Mouse (Mus musculus): ENCODE measurements around the gene Dpf3. TPM values are rescaled to one million over a fixed set of nuclear protein-coding genes. Genes with fewer than 3 reads are reported as not detected.

Gene Dpf3
- polyA plus RNA-seq, 1 experiment from 2014 or later = 6.7 TPM

- 0 out of 2 replicates have a peak overlapping the region, but pooled peaks have one; percentile 87 for H3K27ac ChIP-seq (replicated peaks)
- no peak for ATAC-seq (ENCODE audit: insufficient read depth)
- under 1% methylated on average over 53 of the region's 53 CpGs for WGBS (ENCODE audit: insufficient replicate concordance)
- peaks cover 50% of the 10 kb centered on the region for H3K27me3 ChIP-seq
- peak overlapping the region; percentile 97 for H3K4me2 ChIP-seq
- H3K9ac ChIP-seq = peak overlapping the region; percentile 80
- no peaks in the 10 kb centered on the region for H3K9me3 ChIP-seq (replicated peaks)
- H3K4me3 ChIP-seq (replicated peaks) = peak overlapping the region; percentile 79
- peaks cover 61% of the 10 kb centered on the region for H3K4me1 ChIP-seq (replicated peaks)
- no peaks in the 10 kb centered on the region for H3K36me3 ChIP-seq (replicated peaks)
Observed at GRCm38 (mm10) chr12:83485911-83486670, 1.4 kb downstream of the Dpf3 start.

DNA sequence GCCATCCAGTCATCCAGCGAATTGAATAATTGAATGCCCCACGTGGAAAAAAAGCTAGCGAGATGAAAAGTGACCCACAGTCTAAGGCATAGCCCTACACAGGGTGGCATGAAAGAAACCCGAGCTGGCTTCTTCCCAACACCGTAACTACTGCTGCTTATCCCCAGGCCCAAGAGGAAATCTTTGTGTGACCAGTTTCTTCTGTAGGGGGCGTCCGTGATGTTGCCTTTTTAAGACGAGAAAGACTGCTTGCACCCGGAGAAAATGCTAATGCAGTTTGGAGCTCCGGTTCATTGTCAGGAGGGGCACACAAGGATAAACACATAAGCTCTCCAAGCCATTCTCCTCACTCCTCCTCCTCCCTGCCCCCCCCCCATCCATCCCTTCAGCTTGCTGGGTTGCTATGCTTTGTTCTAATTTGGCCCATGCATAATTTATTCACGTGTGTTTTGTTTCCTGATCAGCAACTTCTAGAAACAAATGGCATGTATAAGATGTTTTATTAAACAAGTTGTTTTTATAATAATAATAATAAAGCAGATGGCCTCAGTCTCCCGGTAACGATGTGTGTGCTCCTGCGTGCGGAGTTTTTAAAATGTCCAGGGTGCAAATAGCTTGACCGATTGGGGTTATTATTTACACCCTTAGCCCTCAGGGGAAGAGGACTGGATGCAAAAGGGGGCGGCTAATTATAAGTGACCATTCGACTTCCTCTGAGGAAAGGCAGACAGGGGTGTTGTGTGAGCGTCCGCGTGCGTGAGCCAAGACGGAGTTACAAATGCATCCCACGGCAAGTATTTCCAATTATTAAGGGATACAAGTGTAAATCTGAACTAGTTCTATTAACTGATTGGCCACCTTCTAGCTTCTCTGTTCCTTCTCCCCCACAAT is 2.4 kb downstream of the Dpf3 start:
- H3K4me2 ChIP-seq = peak overlapping the region; percentile 97
- whole genome bisulfite sequencing (ENCODE audit: insufficient replicate concordance) = 4% methylated on average over 24 of the region's 24 CpGs
- peak overlapping the region; percentile 79 for H3K4me3 ChIP-seq (replicated peaks)
- no peaks in the 10 kb centered on the region for H3K36me3 ChIP-seq (replicated peaks)
- H3K27ac ChIP-seq (replicated peaks) = no peak overlapping the region
- no peak for ATAC-seq (ENCODE audit: insufficient read depth)
- peaks cover 68% of the 10 kb centered on the region for H3K4me1 ChIP-seq (replicated peaks)
- H3K27me3 ChIP-seq = peaks cover 50% of the 10 kb centered on the region
- H3K9ac ChIP-seq = peak overlapping the region; percentile 80; the same call in 1 of the 2 replicates
- no peaks in the 10 kb centered on the region for H3K9me3 ChIP-seq (replicated peaks)

- no peak overlapping the region for H3K4me3 ChIP-seq (replicated peaks)
- no peak overlapping the region for H3K9ac ChIP-seq
- H3K36me3 ChIP-seq (replicated peaks) = no peaks in the 10 kb centered on the region
- peaks cover 44% of the 10 kb centered on the region for H3K27me3 ChIP-seq
- peaks cover 71% of the 10 kb centered on the region for H3K4me1 ChIP-seq (replicated peaks)
- ATAC-seq (ENCODE audit: insufficient read depth) = no peak
- no peak overlapping the region for H3K4me2 ChIP-seq
- 59% methylated on average over 5 of the region's 5 CpGs for WGBS (ENCODE audit: insufficient replicate concordance)
- no peak overlapping the region for H3K27ac ChIP-seq (replicated peaks)
- H3K9me3 ChIP-seq (replicated peaks) = no peaks in the 10 kb centered on the region
Observed at GRCm38 (mm10) chr12:83483653-83484052, 3.9 kb downstream of the Dpf3 start.

GRCm38 (mm10) chr12:83481439-83481838 is 6.1 kb downstream of the Dpf3 start:
- H3K9me3 ChIP-seq (replicated peaks) = no peaks in the 10 kb centered on the region
- H3K9ac ChIP-seq = no peak overlapping the region
- H3K36me3 ChIP-seq (replicated peaks) = no peaks in the 10 kb centered on the region
- no peak overlapping the region for H3K4me3 ChIP-seq (replicated peaks)
- peaks cover 29% of the 10 kb centered on the region for H3K27me3 ChIP-seq
- ATAC-seq (ENCODE audit: insufficient read depth) = no peak
- H3K4me2 ChIP-seq = no peak overlapping the region
- WGBS (ENCODE audit: insufficient replicate concordance) = 72% methylated on average over 4 of the region's 4 CpGs
- H3K27ac ChIP-seq (replicated peaks) = no peak overlapping the region
- peaks cover 62% of the 10 kb centered on the region for H3K4me1 ChIP-seq (replicated peaks)

DNA sequence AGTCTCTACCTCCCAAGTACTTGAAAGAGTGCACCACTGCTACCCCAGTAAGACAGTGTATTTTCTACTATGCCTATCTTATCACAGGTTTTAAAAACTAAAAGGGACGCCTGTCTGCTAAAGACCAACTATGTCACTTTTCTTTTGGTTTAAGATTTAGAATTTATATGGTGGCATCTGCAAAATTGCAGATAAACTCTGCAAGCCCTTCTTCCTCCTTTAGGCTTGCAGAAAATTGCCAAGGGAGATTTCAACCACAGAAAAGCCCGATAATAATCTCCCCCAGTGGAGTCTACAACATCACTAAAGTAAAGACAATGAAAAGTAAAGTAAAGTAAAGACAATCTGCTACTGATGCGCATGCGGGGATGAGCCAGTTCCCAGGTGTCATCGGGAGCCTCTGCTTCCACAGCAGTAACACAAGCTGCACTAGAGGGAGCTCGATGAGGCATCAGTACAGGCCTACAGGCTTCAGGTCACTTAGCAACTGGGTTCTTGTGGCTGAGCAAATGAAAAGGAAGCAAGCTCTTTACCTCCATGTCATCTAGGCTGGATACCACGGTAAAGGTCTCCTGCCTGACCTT is 7.6 kb downstream of the Dpf3 start:
- ATAC-seq (ENCODE audit: insufficient read depth) = no peak
- WGBS (ENCODE audit: insufficient replicate concordance) = 48% methylated on average over 7 of the region's 7 CpGs
- H3K4me1 ChIP-seq (replicated peaks) = peaks cover 47% of the 10 kb centered on the region
- H3K9ac ChIP-seq = no peak overlapping the region
- H3K9me3 ChIP-seq (replicated peaks) = no peaks in the 10 kb centered on the region
- no peaks in the 10 kb centered on the region for H3K36me3 ChIP-seq (replicated peaks)
- no peak overlapping the region for H3K4me3 ChIP-seq (replicated peaks)
- H3K27me3 ChIP-seq = peaks cover 13% of the 10 kb centered on the region
- no peak overlapping the region for H3K27ac ChIP-seq (replicated peaks)
- H3K4me2 ChIP-seq = no peak overlapping the region

GRCm38 (mm10) chr12:83479140-83479539 is 8.4 kb downstream of the Dpf3 start:
- H3K4me1 ChIP-seq (replicated peaks) = peaks cover 40% of the 10 kb centered on the region
- H3K9me3 ChIP-seq (replicated peaks) = no peaks in the 10 kb centered on the region
- peak; percentile 72 for ATAC-seq (ENCODE audit: insufficient read depth)
- no peak overlapping the region for H3K9ac ChIP-seq
- H3K27me3 ChIP-seq = peaks cover 7% of the 10 kb centered on the region
- no peak overlapping the region for H3K4me3 ChIP-seq (replicated peaks)
- H3K36me3 ChIP-seq (replicated peaks) = no peaks in the 10 kb centered on the region
- 76% methylated on average over 1 of the region's 1 CpGs for WGBS (ENCODE audit: insufficient replicate concordance)
- no peak overlapping the region for H3K27ac ChIP-seq (replicated peaks)
- H3K4me2 ChIP-seq = no peak overlapping the region

- Histone ChIP-seq H3K27ac (replicated peaks) (no peak overlapping the region), H3K4me1 (replicated peaks) (peaks cover 35% of the 10 kb centered on the region), H3K36me3 (replicated peaks) (no peaks in the 10 kb centered on the region), H3K9me3 (replicated peaks) (no peaks in the 10 kb centered on the region), H3K27me3 (peaks cover 15% of the 10 kb centered on the region; the same call in 1 of the 2 replicates), H3K4me2 (no peak overlapping the region), H3K4me3 (replicated peaks) (no peak overlapping the region), H3K9ac (no peak overlapping the region)
- 84% methylated on average over 10 of the region's 10 CpGs for WGBS (ENCODE audit: insufficient replicate concordance)
- ATAC-seq (ENCODE audit: insufficient read depth) = no peak
Observed at GRCm38 (mm10) chr12:83476277-83476676, 11.2 kb downstream of the Dpf3 start.

DNA sequence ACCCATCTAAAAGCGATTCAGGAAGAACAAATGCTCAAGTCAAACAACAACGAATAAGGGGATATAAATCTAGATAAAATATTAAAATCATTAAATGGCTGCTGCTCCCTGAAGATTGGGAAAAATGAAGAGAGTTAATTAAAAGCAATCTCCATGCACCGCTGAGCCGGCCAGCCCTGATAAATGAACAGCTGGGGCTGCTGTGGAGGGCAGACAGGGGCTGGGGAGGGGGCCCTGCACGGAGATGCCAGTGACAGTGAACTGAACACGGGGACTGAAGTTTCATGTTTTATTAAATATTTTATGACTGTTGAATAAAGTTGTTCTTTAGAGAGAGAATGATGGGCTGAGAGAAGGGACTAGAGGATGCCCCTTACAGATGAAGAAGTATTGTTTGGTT is 12.1 kb downstream of the Dpf3 start:
- Histone ChIP-seq H3K4me1 (replicated peaks) (peaks cover 29% of the 10 kb centered on the region), H3K4me2 (no peak overlapping the region), H3K27me3 (peaks cover 19% of the 10 kb centered on the region; the same call in 1 of the 2 replicates), H3K36me3 (replicated peaks) (no peaks in the 10 kb centered on the region), H3K4me3 (replicated peaks) (no peak overlapping the region), H3K27ac (replicated peaks) (no peak overlapping the region), H3K9me3 (replicated peaks) (no peaks in the 10 kb centered on the region), H3K9ac (no peak overlapping the region)
- 60% methylated on average over 6 of the region's 6 CpGs for WGBS (ENCODE audit: insufficient replicate concordance)
- ATAC-seq (ENCODE audit: insufficient read depth) = no peak

- H3K4me1 ChIP-seq (replicated peaks) = peaks cover 16% of the 10 kb centered on the region
- no peaks in the 10 kb centered on the region for H3K9me3 ChIP-seq (replicated peaks)
- no peak overlapping the region for H3K9ac ChIP-seq
- peaks cover 19% of the 10 kb centered on the region; the same call in 1 of the 2 replicates for H3K27me3 ChIP-seq
- 47% methylated on average over 5 of the region's 5 CpGs for WGBS (ENCODE audit: insufficient replicate concordance)
- H3K4me2 ChIP-seq = 0 out of 2 replicates have a peak overlapping the region, but pooled peaks have one; percentile 10
- no peaks in the 10 kb centered on the region for H3K36me3 ChIP-seq (replicated peaks)
- peak; percentile 68 for ATAC-seq (ENCODE audit: insufficient read depth)
- H3K27ac ChIP-seq (replicated peaks) = peak overlapping the region; percentile 64
- H3K4me3 ChIP-seq (replicated peaks) = no peak overlapping the region
Observed at GRCm38 (mm10) chr12:83473987-83474600, 13.4 kb downstream of the Dpf3 start.

GRCm38 (mm10) chr12:83471760-83472159 is 15.8 kb downstream of the Dpf3 start:
- no peaks in the 10 kb centered on the region for H3K36me3 ChIP-seq (replicated peaks)
- 61% methylated on average over 7 of the region's 7 CpGs for WGBS (ENCODE audit: insufficient replicate concordance)
- no peak for ATAC-seq (ENCODE audit: insufficient read depth)
- H3K4me1 ChIP-seq (replicated peaks) = peaks cover 18% of the 10 kb centered on the region
- no peaks in the 10 kb centered on the region for H3K9me3 ChIP-seq (replicated peaks)
- H3K27me3 ChIP-seq = peaks cover 19% of the 10 kb centered on the region; the same call in 1 of the 2 replicates
- no peak overlapping the region for H3K27ac ChIP-seq (replicated peaks)
- H3K9ac ChIP-seq = no peak overlapping the region
- no peak overlapping the region for H3K4me2 ChIP-seq
- H3K4me3 ChIP-seq (replicated peaks) = no peak overlapping the region

All from liver, embryonic 15.5 days (tissue).